Mouse (Mus musculus) erythroblast, embryonic 14.5 days (primary cell): ENCODE measurements around the gene AU018091.

ENCODE experiments used
- GATA1 ChIP-seq: IDR thresholded peaks from 2 replicates; pipeline ENCODE4 v1.6.1; 2012; ENCODE audit warnings: low read length, inconsistent platforms, mixed read lengths
- TAL1 ChIP-seq: IDR thresholded peaks from 3 replicates; pipeline ENCODE4 v1.6.1; 2012; ENCODE audit warnings: low read length, inconsistent platforms, mixed read lengths

DNA sequence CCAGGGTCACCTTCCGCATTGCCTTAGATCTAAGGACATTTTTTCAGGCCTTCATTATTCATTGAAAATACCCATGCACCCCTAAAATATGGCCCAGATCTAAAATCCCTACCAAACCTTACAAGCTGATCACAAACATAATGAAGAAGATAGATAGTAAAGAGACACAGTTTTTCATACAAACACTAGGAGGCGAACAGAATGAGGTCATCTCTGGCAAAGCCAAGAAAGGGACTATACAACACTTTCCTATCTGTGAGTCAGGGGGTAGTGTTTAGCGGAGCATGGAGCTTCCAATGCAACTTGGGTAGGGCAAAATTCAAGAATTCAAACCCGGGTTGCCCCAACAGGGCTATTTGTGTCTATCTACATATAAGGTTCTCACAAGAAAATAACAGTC is 35.6 kb upstream of the AU018091 start:
- TF ChIP-seq GATA1, result no peak
- no peak for TF ChIP-seq TAL1
